Mouse (Mus musculus) kidney, postnatal 0 days (tissue): ENCODE measurements around the gene Hist1h4a. TPM values are rescaled to one million over a fixed set of nuclear protein-coding genes. Genes with fewer than 3 reads are reported as not detected.

Experiments
- ATAC-seq: fragments of 200-750 bp; cut with Nextera tagmentation; replicated peaks from 2 replicates; pipeline ENCODE4 v1.8.0; 2017; ENCODE audit warnings: low read depth, moderate number of reproducible peaks, moderate TSS enrichment, moderate library complexity; ENCODE audit not compliant: low FRiP score
- DNase-seq: peaks from one replicate; pipeline ENCODE4 v3.0.0-alpha.2; 2016; ENCODE audit warnings: low spot score
- H3K27ac ChIP-seq: fragments of 300-500 bp; sonication (generic); 2 replicates; pipeline ENCODE4 v1.5.1; 2014; ENCODE audit warnings: mild to moderate bottlenecking
- H3K27me3 ChIP-seq: fragments of 300-500 bp; sonication (generic); 2 replicates; pipeline ENCODE4 v1.6.1; 2014; ENCODE audit warnings: low read length, mixed read lengths; ENCODE audit not compliant: insufficient read depth
- H3K36me3 ChIP-seq: fragments of 300-500 bp; sonication (generic); 2 replicates; pipeline ENCODE4 v1.6.1; 2014; ENCODE audit warnings: low read length, mixed read lengths; ENCODE audit not compliant: insufficient read depth
- H3K4me1 ChIP-seq: fragments of 300-500 bp; sonication (generic); replicated peaks from 2 replicates; pipeline ENCODE4 v1.6.1; 2014; ENCODE audit warnings: antibody characterized with exemption, low read length, mixed read lengths; ENCODE audit not compliant: insufficient read depth
- H3K4me2 ChIP-seq: fragments of 300-500 bp; sonication (generic); 2 replicates; pipeline ENCODE4 v1.6.1; 2014; ENCODE audit warnings: mild to moderate bottlenecking, low read length, moderate library complexity, mixed read lengths
- H3K4me3 ChIP-seq: fragments of 300-500 bp; sonication (generic); replicated peaks from 2 replicates; pipeline ENCODE4 v1.5.1; 2014; ENCODE audit warnings: low read depth, low read length
- H3K9ac ChIP-seq: fragments of 300-500 bp; sonication (generic); 2 replicates; pipeline ENCODE4 v1.6.1; 2014; ENCODE audit warnings: low read depth, low read length
- H3K9me3 ChIP-seq: fragments of 300-500 bp; sonication (generic); replicated peaks from 2 replicates; pipeline ENCODE4 v1.6.1; 2016; ENCODE audit warnings: low read length, inconsistent platforms, mixed read lengths
- CTCF ChIP-seq: IDR thresholded peaks from 2 replicates; pipeline ENCODE4 v1.5.1; 2016; ENCODE audit warnings: antibody characterized with exemption, low read depth, mild to moderate bottlenecking, moderate library complexity
- WGBS: fragments of 180-500 bp; shearing (Covaris S2); extraction: QIAGEN DNeasy Blood & Tissue Kit; methylation state at CpG from one replicate; pipeline ENCODE4 v1.1.7; 2014; 5-methylcytosine and 5-hydroxymethylcytosine counted together
- polyA plus RNA-seq: library from polyadenylated mRNA; unstranded; fragments of >200 nt; fragmentation: Nextera tagmentation; extraction: Ambion mirVana; gene quantifications from 2 replicates; pipeline ENCODE4 v1.2.1, GENCODE M21; 2015

The Hist1h4a gene
- polyA plus RNA-seq, 1 experiment from 2014 or later, result not detected

GRCm38 (mm10) chr13:23743963-23744362, 17.1 kb downstream of the Hist1h4a start:
- Histone ChIP-seq H3K9ac (no peak overlapping the region), H3K4me1 (peaks cover 11% of the 10 kb centered on the region), H3K4me3 (no peak overlapping the region), H3K27me3 (no peaks in the 10 kb centered on the region), H3K36me3 (no peaks in the 10 kb centered on the region), H3K27ac (no peak overlapping the region), H3K9me3 (no peaks in the 10 kb centered on the region), H3K4me2 (peak overlapping the region; percentile 60)
- DNase-seq (no peak), ATAC-seq (no peak)
- TF ChIP-seq CTCF, result no peak
- 39% methylated on average over 4 of the region's 4 CpGs for WGBS

- Histone ChIP-seq H3K4me2 (no peak overlapping the region), H3K9ac (no peak overlapping the region), H3K4me3 (no peak overlapping the region), H3K27ac (no peak overlapping the region), H3K9me3 (no peaks in the 10 kb centered on the region), H3K4me1 (peaks cover 10% of the 10 kb centered on the region), H3K27me3 (no peaks in the 10 kb centered on the region), H3K36me3 (no peaks in the 10 kb centered on the region)
- 83% methylated on average over 5 of the region's 5 CpGs for WGBS
- ATAC-seq (no peak), DNase-seq (no peak)
- TF ChIP-seq CTCF, result no peak
These were observed 17.8 kb downstream of the Hist1h4a start for GRCm38 (mm10) chr13:23743215-23743614.

GRCm38 (mm10) chr13:23742007-23742406, 19.0 kb downstream of the Hist1h4a start:
- Histone ChIP-seq H3K27me3 (no peaks in the 10 kb centered on the region), H3K9me3 (no peaks in the 10 kb centered on the region), H3K36me3 (no peaks in the 10 kb centered on the region), H3K4me2 (no peak overlapping the region), H3K27ac (no peak overlapping the region), H3K4me1 (no peaks in the 10 kb centered on the region), H3K4me3 (no peak overlapping the region), H3K9ac (no peak overlapping the region)
- ATAC-seq (no peak), DNase-seq (no peak)
- no peak for TF ChIP-seq CTCF

- no peaks in the 10 kb centered on the region for H3K9me3 ChIP-seq
- 49% methylated on average over 5 of the region's 5 CpGs for WGBS
- no peak overlapping the region for H3K9ac ChIP-seq
- TF ChIP-seq CTCF, result no peak
- H3K4me3 ChIP-seq, result no peak overlapping the region
- H3K4me2 ChIP-seq, result peak overlapping the region; percentile 90
- H3K36me3 ChIP-seq, result no peaks in the 10 kb centered on the region
- H3K4me1 ChIP-seq, result no peaks in the 10 kb centered on the region
- ATAC-seq (no peak), DNase-seq (no peak)
- H3K27ac ChIP-seq, result no peak overlapping the region
- H3K27me3 ChIP-seq, result no peaks in the 10 kb centered on the region
These were observed 20.1 kb downstream of the Hist1h4a start for GRCm38 (mm10) chr13:23740910-23741309.

GRCm38 (mm10) chr13:23740256-23740840, 20.7 kb downstream of the Hist1h4a start:
- H3K9me3 ChIP-seq, result no peaks in the 10 kb centered on the region
- no peak for ATAC-seq
- no peak for DNase-seq
- H3K27ac ChIP-seq, result peak overlapping the region; percentile 99
- TF ChIP-seq CTCF, result no peak
- peak overlapping the region; percentile 90 for H3K4me2 ChIP-seq
- no peaks in the 10 kb centered on the region for H3K36me3 ChIP-seq
- H3K4me3 ChIP-seq, result peak overlapping the region; percentile 68
- WGBS, result 22% methylated on average over 13 of the region's 13 CpGs
- H3K9ac ChIP-seq, result peak overlapping the region; percentile 92
- H3K27me3 ChIP-seq, result no peaks in the 10 kb centered on the region
- H3K4me1 ChIP-seq, result no peaks in the 10 kb centered on the region

GRCm38 (mm10) chr13:23739922-23740252, 21.1 kb downstream of the Hist1h4a start:
- H3K9ac ChIP-seq, result peak overlapping the region; percentile 92
- WGBS, result 1% methylated on average over 14 of the region's 14 CpGs
- ATAC-seq (no peak; the same call in 1 of the 2 replicates), DNase-seq (no peak)
- no peaks in the 10 kb centered on the region for H3K9me3 ChIP-seq
- peak overlapping the region; percentile 99 for H3K27ac ChIP-seq
- H3K36me3 ChIP-seq, result no peaks in the 10 kb centered on the region
- peak overlapping the region; percentile 68 for H3K4me3 ChIP-seq
- TF ChIP-seq CTCF, result no peak
- H3K4me1 ChIP-seq, result no peaks in the 10 kb centered on the region
- H3K27me3 ChIP-seq, result no peaks in the 10 kb centered on the region
- H3K4me2 ChIP-seq, result peak overlapping the region; percentile 90
